Mouse (Mus musculus) ovary, postnatal 14 days (tissue): ENCODE data around the gene Mrc2.
A peak's percentile ranks its signal among the peaks of the same experiment; 100 is the strongest.

Source experiments
- DNase-seq: peaks from one replicate; pipeline ENCODE4 v3.0.0; 2022; ENCODE audit warnings: low spot score

Gene Mrc2

GRCm38 (mm10) chr11:105311291-105311975 is 19.0 kb downstream of the Mrc2 start:
- DNase-seq: no peak

GRCm38 (mm10) chr11:105312311-105312942 is 20.0 kb downstream of the Mrc2 start:
- DNase-seq: no peak

GRCm38 (mm10) chr11:105312972-105313632 is 20.7 kb downstream of the Mrc2 start:
- DNase-seq: no peak

- no peak for DNase-seq
Observed at GRCm38 (mm10) chr11:105313633-105314014, 21.2 kb downstream of the Mrc2 start.

- no peak for DNase-seq
Observed at GRCm38 (mm10) chr11:105315296-105315695, 22.9 kb downstream of the Mrc2 start.

GRCm38 (mm10) chr11:105316121-105316520 is 23.7 kb downstream of the Mrc2 start:
- DNase-seq: no peak

- no peak for DNase-seq
Observed at GRCm38 (mm10) chr11:105317769-105318168, 25.3 kb downstream of the Mrc2 start.

GRCm38 (mm10) chr11:105321090-105321489 is 28.6 kb downstream of the Mrc2 start:
- no peak for DNase-seq

- DNase-seq: no peak
Observed at GRCm38 (mm10) chr11:105323530-105323929, 31.1 kb downstream of the Mrc2 start.

GRCm38 (mm10) chr11:105327101-105327500 is 34.7 kb downstream of the Mrc2 start:
- no peak for DNase-seq

- DNase-seq: no peak
Observed at GRCm38 (mm10) chr11:105329962-105330361, 37.5 kb downstream of the Mrc2 start.

GRCm38 (mm10) chr11:105331129-105331528 is 38.7 kb downstream of the Mrc2 start:
- DNase-seq: no peak

- peak; percentile 52 for DNase-seq
Observed at GRCm38 (mm10) chr11:105331732-105332131, 39.3 kb downstream of the Mrc2 start.

GRCm38 (mm10) chr11:105332468-105332867 is 40.0 kb downstream of the Mrc2 start:
- DNase-seq: peak; percentile 43

GRCm38 (mm10) chr11:105333867-105334670 is 41.6 kb downstream of the Mrc2 start:
- no peak for DNase-seq

- no peak for DNase-seq
Observed at GRCm38 (mm10) chr11:105338596-105339390, 46.4 kb downstream of the Mrc2 start.

- no peak for DNase-seq
Observed at GRCm38 (mm10) chr11:105345284-105345683, 52.8 kb downstream of the Mrc2 start.

GRCm38 (mm10) chr11:105347162-105348161 is 55.0 kb downstream of the Mrc2 start:
- peak; percentile 68 for DNase-seq

- DNase-seq: no peak
Observed at GRCm38 (mm10) chr11:105348495-105348982, 56.1 kb downstream of the Mrc2 start.

GRCm38 (mm10) chr11:105349780-105350324 is 57.4 kb downstream of the Mrc2 start:
- DNase-seq: no peak
